Mouse (Mus musculus): ENCODE measurements around the gene Akap13.

Akap13 gene

DNA sequence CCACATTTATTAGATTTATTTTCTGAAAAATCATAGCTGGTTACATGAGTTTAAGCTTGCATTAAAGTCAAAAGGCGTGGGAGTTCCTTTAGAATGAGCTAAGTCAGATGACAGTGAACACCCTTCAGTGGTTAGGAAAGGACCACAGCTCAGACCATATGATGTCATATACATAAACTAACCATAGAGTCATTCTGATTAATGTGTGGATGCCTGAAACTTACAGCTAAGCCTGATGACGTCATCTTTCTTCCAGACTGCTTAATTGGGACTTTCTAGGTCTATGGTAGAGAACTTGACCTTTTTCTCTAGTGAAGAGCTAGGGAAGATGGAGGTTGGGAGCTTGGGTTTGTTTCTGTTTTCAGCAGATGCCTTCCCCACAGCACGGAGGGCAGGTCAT is 211.6 kb downstream of the Akap13 start:
- no peak for DNase-seq (ENCODE audit: low read depth, low spot score)

DNA sequence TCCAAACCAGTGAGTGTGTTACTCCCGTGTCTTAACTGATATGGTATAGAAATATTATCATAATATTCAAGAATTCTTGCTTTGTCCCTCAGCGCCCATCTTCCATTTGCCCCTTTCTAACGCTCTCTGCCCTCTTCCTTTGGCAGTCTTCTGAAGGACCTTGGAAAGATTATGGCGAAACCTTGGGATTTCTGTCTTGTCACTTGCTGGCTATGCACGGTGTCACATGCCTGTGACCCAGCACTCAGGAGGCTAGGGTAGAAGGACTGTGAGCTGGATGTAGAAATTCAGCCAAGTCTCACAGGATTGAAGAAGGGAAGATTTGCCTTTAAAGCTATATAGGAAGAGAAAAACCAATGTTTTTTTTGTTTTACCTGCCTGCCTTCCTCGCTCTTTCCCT is 212.2 kb downstream of the Akap13 start:
- no peak for DNase-seq (ENCODE audit: low read depth, low spot score)

DNA sequence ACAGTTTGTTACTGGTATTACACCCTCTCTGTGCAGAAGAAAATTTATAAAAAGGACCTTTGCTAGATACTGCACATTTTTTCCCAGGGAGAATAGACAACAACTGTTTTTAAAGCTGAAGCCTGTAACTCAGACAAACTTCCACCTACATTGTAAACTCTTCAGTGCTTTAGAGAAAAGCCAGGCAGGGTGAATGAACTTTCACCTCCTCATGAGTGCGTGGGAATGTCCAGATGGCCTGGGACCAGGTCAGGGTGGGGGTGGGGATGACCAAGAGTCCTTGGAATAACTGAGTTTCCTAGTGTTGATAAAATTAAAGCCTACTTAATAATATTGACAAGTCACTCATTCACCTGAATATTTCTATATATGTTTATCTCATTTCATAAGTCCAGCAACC is 213.1 kb downstream of the Akap13 start:
- DNase-seq (ENCODE audit: low read depth, low spot score), result no peak

DNA sequence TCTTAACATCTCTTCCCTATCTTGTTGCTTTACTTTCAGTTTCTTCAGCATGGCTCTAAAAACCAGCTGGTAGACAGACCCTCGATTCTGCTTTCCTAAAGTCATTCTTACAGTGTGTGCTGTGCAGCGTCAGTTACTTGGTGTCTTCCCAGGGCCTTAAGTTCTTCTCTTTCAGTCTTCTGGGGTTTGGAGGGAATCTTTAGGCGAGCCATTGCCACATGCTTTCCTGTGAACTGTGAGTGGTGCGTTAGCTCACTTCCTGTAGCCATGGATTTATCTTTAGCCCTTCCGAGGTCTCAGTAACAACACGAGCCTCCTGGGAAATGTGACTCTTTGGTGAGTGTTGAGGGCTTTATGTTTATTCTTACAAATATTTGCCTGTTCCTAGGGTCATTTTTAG is 214.1 kb downstream of the Akap13 start:
- no peak for DNase-seq (ENCODE audit: low read depth, low spot score)

DNA sequence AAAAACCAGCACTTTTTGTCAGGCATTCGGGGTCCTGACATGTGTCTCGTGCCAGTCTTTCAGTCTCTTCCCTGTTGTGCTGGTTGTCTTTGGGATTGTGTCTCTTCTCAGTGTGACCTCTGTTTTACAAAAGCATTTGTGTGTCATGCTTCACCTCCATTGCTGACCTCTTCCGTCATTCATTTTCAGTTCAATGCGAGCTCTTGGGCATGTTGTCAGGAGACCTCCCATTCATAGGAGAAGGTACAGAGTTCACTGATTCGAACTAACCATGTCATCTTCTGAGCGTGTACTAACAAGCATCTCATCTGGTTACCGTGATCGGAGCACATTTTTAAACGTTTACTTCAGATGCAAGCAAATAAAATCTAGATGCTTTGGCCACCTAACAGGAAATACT is 224.3 kb downstream of the Akap13 start:
- DNase-seq (ENCODE audit: low read depth, low spot score), result no peak

DNA sequence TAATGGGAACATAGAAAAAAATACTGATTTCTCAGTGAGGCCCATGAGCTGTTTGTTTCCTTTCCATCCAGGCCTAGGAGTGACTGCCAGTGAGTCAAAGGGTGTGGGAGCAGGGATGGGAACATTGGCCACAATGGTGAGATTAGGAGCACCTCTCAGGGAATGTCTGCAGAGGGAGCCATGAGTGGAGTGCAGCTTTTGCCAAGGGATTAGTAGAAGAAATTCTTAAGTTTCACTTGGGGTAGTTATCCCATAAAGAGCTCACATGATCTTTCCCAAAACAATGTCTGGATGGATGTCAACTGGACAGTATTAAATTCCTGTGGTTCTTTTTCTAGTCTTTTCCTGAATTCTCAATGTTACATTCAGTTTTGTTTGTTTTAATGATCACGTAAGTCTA is 227.6 kb downstream of the Akap13 start:
- DNase-seq (ENCODE audit: low read depth, low spot score), result no peak

DNA sequence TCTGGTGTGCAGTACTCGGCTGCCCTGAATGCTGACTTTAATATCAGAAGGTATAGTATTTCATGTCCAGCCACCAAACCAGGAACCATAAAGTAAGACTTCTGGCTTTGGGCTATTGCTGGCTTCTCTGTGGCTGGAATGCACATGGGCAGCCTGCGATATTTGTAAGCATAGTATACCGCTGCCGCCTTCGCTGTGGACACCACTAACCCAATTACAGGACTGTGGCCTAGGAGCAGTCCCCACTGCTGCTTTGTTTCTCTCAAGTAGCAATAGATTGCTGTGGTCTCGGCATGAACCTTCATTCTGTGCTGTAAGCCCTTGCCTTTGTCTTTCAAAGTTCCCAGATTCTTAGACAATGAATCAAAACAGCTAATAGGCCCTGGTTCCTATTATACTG is 228.1 kb downstream of the Akap13 start:
- DNase-seq (ENCODE audit: low read depth, low spot score), result no peak

DNA sequence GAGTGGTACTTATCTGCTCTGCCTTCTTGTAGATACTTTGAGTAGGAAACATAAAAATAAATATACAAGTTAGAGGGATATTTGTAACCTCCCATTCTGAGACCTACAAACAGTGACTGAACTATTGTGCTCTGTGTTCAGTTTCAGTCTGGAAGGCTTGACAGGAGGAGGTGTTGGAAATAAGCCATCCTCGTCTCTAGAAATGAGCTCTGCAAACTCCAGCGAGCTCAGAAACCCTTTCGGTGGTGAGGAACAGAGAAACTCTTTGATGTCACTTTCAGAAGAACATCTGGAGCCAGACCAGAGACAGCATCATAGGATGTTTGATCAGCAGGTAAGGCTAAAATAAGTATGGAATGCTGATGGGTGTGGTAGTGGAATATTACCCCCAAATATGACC is 229.6 kb downstream of the Akap13 start:
- DNase-seq (ENCODE audit: low read depth, low spot score), result no peak

DNA sequence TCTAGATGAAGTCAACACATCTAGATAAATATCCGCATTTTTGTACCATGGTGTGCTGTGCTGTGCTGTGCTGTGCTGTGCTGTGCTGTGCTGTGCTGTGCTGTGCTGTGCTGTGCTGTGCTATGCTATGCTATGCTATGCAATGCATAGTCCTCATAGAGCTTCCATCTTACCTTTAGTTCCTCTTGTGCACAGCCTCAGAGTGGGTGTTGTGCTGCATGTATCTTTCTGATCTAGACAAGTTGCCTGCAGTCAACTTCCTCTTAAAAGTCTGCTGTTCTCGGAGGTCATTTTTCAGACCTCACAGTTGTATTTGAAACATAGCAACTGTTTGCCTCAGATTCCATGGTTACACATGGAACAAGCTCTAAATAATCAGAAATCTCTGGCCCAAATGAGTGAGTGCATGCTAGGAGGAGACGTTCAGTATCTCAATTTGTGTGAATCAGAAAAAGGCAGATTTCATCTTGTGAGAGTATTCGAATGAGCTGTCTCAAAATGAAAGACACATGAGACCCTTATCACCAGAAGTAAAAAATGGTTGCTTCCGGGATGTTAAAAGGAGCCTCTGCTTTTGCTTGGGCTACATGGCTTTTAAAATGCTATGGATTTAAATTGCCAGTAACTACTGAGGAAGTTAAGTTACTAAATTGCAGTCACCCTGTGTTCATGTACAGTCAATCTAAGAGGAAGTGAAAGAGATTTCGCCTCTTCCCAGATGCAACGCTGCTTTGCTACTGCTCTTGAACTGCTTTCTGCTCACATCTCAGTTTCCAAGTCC is 230.9 kb downstream of the Akap13 start:
- no peak for DNase-seq (ENCODE audit: low read depth, low spot score)

DNA sequence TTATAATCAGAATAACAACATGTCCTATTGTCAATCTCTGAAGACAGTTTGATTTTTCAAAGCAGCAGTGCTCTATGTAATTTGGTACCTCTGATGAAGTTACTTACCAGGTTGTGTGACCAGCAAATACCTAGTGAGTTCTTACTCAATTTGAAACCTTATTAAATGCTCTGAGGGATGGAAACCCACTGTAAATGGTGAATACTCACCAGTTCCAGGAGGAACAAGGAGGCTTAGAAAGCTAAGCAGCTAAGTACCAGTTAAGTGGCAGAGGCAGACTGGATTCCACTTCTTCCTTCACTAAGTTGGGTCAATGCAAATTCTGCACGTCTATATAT is 231.5 kb downstream of the Akap13 start:
- DNase-seq (ENCODE audit: low read depth, low spot score), result no peak

DNA sequence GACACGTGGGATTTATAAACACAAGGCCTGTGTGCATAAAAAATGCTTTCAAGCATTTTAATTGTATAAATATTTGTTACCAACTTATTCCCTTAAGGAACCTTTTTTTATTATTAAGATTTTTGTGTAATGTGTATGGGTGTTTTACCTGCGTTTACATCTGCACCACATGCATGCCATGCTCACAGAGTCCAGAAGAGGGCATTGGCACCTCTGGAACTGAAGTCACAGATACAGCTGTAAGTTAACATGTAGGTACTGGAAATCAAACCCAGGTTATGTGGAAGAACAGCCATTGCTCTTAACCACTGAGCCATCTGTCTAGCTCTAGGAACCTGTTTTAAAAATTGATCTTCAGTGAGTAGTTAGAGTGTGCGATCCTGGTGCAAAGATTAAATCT is 232.8 kb downstream of the Akap13 start:
- no peak for DNase-seq (ENCODE audit: low read depth, low spot score)

DNA sequence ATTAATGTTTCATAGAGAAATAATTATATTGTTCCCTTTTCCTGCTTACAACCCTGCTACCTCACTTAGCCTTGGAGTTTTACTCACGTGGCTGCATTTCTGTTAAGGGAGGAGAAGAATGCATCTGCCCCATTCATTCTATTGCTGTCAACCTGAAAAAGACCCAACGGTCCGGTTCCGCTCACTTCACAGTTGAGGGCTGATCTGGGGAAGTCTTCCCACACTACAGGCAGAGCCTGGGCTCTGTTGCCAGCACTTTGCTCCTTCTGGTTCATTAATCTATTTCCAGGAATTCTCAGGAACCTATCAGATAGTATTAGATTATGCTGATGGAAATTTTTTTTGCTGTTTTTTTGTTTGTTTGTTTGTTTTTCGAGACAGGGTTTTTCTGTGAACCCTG is 239.4 kb downstream of the Akap13 start:
- DNase-seq (ENCODE audit: low read depth, low spot score), result no peak

DNA sequence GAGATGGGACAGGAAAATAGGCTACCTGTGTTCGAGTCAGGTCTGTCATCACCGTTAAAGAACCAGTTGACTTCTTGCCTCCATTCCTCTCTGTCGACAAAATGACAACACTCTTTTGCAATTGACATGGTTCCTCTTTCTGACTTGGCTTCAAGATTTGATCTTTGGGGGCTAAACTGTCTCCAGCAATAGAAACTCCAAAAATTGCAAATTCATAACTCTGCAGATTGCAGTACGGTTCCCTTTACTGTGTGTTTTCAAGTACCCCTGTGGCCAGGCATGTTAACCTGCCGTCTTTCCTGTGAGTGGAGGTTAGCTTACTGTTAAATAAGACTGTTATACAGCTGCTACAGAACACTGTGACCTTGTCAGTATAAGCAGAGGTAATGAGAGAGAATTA is 244.5 kb downstream of the Akap13 start:
- no peak for DNase-seq (ENCODE audit: low read depth, low spot score)

DNA sequence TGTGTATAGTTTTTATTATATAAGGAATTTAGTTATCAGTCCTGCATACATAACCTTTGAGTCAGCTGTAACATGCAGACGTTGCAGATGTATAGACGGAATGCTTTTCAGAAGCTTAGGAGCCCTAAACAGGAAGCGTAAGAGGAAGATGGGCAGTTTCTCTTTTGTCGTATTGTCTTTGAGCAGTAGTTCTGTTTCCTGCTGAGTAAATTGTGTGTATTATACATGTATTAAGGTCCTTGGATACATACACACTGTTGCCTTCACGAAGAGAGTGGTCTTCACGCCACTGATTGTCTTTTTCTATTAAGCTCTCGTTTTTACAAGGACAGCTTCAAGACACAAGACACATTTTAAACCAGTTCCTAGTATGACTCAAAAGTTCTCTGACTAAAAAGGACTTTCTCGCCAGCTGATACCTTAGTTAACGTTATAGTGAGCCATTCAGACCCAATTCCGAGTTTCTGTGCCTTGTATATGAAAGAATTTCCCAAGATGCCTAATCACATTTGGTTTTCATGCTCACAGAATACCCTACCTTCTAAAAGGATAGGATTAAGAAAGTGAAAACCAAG is 245.5 kb downstream of the Akap13 start:
- no peak for DNase-seq (ENCODE audit: low read depth, low spot score)

DNA sequence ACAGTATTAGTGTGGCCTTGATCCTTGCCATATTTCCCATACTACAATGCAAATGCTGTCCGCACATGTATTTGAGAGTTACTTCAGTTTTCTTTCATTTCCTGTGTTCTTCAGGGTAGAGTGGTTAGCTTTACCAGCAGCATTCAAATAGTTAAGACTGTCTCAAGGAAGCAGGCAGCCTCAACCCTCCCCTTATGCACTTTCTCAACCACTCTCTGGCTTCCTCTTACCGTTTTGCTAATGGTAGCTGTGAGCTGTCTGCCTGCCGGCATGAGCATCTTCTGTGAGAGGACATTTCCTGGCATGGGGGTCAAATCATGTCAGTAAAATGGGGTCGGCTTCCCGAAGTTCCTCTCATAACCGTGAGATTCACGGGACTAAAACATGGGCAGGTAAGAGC is 246.4 kb downstream of the Akap13 start:
- no peak for DNase-seq (ENCODE audit: low read depth, low spot score)

DNA sequence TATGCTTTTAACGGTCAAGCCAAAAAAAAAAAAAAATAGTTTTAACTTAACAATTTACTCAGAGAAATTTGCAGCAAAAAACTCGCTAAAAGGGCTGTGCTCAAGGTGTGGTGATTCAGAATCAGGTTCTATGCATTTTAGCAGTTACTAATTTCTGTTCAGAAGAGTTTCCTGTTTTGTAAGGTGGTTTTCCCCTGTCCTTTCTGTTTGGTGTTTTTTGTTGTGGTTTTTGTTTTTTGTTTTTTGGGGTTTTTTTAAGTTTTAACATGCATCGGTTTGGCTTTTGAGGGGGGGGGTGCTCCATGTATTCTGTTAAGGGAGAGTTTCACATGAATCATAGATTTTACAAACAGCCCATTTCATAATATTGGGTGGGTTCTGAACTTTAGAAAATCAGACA is 247.0 kb downstream of the Akap13 start:
- DNase-seq (ENCODE audit: low read depth, low spot score), result no peak

DNA sequence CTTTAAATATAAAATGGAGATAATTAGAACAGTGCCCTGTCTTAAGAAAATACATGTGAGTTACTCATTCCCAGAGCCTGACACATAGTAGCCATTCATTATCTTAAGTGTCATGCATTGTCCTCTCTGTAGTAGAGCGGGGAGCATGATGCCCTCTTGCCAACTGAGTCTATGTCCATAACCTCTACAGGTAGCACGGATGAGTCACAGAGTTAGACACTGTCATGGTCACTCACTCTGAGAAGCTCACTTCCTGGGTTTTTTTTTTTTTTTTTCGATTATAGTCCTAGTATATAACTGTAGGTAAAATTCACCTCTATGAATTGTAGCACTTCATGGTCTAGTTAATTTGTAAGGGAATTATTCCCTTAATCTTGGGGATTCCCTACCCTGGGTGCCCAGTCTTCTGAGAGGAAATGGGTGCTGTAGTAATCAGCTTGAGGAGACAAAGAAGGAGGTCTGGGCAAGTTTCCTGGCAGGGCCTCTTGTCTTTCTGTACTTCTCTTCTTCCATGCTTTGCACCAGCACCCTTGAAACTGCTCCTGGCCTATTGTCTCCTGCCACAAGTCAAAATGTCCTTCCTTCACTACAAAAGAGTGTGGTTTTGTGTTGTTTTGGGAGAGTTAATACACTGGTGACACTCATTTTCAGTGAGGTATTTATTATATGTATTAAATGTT is 247.8 kb downstream of the Akap13 start:
- no peak for DNase-seq (ENCODE audit: low read depth, low spot score)

DNA sequence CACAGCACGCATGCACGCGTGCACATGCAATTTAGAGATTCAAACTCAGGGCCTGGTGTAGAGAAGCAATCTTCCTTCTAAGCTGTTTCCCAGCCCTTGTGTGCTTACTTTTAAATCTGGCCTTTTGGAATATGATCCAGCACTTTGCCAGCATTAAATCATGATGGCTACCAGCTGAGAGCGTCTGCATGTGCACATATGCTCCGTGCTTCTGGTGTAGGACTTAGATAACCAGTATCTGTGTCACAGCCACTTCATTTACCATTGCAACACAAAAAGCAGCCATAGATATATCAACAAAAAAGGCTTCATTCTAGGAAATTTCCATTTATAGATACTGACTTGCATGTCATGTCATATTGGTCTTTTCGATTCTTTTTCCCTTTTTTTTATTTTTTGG is 249.5 kb downstream of the Akap13 start:
- no peak for DNase-seq (ENCODE audit: low read depth, low spot score)

DNA sequence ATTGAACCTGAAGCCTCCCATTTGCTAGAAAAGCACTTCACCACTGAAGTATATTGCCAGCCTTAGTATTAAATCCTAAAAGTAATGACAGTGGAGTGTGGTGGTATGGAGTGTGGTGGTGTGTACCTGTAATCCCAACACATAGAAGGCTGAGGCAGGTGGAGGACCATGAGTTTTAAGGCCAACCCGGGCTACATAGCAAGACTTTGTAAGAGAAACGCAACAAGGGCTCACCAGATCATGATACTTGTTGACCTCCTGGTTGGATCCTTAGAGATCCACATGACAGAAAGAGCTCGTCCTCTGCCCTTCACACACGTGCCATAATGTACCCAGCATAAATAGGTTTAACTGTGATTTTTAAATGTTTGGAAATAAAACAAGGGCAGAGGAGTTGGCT is 254.6 kb downstream of the Akap13 start:
- no peak for DNase-seq (ENCODE audit: low read depth, low spot score)

DNA sequence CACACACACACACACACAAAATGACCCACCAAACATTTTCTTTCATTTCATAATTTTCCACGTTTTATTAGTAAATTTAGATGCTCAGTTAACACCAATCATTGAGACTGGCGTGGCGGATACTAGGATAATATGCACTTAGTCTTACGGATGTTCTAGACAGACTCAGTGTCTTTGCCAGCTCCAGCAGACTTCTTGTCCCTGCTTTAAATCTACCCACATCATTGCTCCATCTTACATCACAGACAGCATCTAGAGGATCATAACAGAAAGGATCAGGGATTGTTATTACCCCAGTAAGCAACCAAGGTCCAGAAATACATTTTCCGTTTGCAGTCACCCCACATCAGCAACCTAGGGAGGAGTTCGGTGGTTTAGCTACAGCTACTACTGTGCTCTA is 255.6 kb downstream of the Akap13 start:
- no peak for DNase-seq (ENCODE audit: low read depth, low spot score)

DNA sequence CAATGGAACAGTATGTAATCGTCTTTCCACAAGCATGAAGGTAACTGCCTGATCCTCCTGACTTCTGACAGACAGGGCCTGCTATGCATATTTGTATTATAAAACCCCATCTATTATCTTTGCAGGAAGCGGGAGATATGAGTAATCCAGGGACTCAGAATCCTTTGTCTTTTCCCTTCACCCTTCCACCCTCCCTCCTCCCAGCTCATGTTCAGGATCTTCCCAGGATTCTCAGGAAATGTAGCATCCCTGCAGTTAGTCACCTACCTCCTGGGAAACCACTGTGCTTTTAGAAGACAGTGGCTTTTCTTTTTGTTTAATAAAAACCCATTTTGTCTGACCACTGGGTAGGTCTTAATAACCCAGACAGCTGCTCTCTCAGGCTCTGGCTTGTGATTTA is 256.1 kb downstream of the Akap13 start:
- DNase-seq (ENCODE audit: low read depth, low spot score), result no peak

DNA sequence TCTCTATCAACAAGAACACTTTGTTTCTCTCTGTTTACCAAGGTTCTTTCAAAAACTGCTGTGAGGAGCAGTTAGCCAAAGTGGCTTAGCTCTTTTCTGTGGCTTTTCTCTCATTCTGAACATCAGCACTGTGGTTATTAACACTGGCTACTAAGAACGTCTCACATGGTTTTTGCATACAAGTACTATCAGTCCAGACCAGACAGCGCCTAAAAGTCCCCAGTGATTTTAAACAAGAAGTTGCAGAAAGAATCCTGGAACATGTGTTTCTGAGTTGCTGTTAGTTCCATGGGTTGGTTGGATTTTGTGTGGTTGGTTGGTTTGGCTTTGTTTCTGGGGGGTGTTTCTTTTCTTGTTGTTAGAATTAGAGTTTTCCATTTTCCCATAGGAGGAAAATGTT is 257.5 kb downstream of the Akap13 start:
- DNase-seq (ENCODE audit: low read depth, low spot score), result no peak

DNA sequence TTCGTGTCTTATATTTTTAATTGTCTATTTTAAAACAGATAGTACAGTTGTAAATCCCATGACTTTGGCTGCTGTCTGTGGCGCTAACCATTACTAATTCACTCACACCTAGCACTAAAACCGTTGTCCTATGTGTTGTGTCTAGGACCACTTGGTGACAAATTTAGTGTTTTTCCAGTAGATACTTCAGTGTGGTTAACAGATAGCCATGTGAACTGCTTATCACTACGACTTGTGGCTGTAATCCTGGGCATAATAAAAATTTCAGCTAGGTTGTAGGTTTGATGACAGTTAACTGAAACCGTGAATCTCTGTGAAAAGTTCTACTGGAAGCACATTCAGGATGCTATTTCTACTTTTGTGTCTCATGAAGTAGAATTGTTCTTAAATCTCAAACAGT is 258.6 kb downstream of the Akap13 start:
- no peak for DNase-seq (ENCODE audit: low read depth, low spot score)

Measured in WW6 (cell line).